Mouse (Mus musculus): ENCODE measurements around the gene Entpd5.
A peak's percentile ranks its signal among the peaks of the same experiment; 100 is the strongest.
"Not testable (repeated sequence)": the region's sequence is repeated elsewhere in the genome, so short reads cannot be mapped to it uniquely, and the experiment has no call there.

Gene Entpd5

DNA sequence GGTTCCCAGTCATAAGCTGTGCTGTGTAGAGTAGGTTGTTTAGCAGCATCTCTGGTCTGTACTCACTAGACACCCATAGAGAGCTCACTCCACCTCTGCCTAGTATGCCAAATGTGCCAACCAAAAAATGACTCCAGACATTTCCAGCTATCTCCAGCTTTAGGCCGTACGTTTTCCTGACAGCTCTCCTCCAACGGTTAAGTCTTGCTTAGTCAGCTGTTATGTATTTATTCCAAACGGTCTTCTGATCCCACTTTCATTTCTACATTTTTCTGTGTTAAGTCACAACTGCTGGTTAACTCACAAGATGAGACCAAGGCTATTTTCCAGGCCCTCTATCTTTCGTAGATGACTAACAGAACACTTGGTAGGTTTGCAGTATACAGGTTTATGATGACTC lies 10.2 kb downstream of the Entpd5 start:
- DNase-seq = no peak

DNA sequence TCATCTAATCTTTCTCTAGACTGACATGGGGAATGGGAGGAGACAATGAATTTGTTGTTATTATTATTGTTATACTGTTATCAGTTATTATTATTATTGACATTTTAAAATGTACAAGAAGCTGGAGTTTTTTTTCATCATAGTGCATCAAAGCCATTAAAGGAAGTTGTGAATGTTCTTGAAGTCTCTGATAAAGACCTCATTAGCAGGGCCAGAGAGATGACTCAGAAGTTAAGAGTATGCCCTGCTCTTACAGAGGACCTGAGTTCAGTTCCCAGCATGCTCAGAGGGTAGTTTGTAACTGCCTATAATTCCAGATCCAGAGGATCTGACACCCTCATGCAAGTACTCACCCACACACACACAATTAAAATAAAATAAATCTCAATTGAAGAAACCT lies 11.1 kb downstream of the Entpd5 start:
- DNase-seq = no peak

DNA sequence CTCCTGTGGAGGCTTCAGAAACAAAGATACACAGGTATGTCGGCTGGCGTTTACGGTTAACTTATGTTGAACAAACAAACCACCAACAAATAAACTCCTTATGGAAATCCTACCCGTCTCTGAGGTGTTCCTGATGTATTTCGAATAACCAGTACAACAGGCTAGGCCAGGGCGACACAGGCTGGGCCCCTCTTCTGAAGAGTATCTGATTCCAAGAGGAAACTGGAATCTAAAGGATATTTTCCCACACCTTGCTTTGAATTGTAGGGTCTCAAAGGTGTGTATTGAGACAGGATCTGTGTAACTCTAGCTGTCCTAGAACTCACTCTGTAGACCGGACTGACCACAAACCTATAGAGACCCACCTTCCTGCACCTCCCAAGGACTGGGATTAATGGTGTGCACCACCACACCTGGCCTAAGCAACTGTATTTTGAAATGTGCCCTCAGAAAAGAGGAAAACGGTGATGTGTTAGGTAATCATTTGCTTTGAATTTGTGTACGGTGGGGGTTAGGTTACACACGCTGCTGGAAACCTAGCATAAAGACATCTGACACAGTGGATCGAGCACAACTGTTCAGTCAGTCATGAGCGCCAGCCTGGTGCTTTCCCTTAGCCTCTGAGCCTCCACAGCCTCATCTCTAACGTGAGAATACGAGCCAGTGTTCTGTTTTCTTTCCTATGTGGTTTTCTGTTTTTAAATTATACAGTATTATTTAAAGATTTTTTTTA lies 11.7 kb downstream of the Entpd5 start:
- DNase-seq = no peak

DNA sequence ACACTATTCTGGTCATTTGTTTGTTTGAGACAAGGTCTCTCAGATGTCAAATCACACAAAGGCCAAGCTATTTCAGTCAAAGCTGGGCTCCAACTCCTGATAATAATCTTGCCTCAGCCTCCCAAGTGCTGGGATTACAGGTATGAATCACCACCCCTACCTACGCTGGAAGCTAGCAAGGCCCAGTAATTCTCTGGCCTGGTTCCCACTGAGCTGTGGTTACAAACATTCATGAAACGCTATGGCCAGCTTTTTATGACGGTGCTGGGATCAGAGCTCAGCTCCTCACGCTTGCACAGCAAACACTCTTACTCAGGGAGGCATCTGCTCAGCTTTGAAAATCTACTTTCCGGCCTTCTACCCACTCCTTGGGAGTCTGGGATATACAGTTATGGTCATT lies 15.0 kb downstream of the Entpd5 start:
- no peak for DNase-seq

DNA sequence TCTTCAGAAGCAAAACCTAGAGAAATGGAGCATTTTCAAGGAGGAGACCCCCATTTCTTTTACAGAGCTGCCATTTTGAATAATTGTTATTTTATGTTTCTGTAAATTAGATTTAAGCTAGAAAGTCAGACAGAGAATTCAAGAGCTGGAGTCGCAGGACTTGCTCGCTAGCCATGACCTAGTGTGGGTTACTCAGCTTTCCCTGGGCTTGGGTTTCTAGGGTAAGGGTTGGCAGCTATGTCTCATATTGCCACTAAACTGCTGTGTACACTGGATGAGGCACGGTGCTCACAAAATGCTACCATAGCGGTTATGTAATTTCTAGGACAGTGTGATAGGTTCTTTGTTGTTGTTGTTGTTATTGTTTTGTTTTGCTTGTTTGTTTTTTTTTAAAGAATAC lies 16.1 kb downstream of the Entpd5 start:
- no peak for DNase-seq

DNA sequence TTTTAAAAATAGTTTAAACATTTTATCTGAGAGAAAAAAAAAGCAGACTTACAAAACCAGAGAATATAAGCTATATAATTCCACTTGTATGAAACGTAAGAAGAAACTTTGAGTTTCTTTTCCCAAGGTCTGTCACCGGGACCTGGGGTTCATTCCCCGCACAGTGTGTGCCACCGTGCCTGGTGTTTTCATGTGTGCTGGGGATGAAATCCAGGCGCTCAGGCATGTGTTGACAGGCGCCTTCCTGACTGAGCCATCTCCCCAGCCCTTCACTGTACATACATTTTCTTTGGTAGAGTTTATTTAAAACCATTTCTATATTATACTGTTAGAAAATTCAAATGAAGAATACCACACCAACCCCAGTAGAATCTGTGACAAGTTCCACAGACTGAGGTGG lies 18.5 kb downstream of the Entpd5 start:
- DNase-seq = no peak

DNA sequence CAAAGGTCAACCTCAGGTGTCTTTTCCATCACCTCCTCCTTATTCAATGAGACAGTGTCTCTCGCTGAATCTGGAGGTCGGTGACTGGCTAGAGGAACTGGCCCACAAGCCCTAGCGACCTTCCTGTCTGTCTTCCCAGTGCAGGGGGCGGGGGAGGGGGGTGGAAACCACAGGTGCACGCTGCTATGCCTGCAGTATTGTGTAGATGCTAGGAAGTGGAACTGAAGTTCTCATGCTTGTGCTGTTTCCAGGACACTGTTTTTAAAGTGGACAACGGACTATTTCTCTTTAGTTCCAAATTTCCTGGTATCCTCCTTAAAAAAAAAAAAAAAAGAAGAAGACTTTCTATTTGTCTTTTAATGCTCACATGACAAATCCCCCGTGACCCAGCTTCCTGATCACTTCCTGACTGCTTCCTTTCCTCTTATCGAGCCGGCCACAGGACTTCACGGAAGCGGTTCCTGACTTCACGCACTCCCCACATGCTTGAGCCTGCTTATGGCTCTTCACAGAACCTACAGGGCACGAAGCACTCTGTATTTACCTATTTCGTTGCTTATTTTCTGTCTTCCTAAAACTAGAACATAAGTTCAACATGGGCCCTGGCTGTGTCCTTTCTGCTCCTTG lies 19.9 kb downstream of the Entpd5 start:
- DNase-seq = peak; percentile 14

DNA sequence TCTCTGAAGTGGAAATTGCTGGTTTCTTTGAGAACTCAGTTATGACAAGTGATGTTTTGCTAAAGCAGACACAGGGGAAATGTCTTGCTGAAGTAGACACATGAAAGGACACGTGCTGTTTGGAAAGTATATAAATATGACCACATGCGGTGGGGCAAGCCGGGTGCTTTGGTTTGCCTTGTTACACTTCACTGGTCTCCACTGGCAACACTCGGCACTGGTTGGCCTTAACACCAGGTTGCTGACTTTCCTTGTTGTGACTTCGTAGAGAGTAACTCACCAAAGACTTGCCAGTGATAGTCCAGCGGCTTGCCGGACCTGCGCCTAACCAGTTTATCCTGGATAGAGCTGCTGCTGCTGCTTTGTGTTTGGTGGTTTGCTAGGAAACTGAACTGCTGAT lies 20.7 kb downstream of the Entpd5 start:
- peak; percentile 47 for DNase-seq

DNA sequence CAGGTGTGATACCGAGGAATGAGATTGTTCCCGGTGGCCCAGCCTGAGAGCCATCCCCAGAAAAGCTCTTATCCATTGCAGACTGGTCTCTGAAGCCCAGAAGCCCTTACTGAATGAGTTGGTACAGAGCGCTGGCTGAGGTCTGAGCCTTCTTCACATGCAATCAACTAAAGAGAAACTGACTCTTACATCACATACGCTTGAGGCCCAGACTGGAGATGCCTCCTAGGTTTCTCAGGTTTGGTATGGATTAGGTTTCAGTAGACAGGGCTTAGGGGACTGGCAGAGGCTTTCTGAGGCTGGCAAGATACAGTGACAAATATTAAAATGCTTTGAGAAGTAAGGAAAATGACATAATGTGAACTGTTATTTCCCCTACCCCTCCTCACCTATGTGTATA lies 23.4 kb downstream of the Entpd5 start:
- no peak for DNase-seq

DNA sequence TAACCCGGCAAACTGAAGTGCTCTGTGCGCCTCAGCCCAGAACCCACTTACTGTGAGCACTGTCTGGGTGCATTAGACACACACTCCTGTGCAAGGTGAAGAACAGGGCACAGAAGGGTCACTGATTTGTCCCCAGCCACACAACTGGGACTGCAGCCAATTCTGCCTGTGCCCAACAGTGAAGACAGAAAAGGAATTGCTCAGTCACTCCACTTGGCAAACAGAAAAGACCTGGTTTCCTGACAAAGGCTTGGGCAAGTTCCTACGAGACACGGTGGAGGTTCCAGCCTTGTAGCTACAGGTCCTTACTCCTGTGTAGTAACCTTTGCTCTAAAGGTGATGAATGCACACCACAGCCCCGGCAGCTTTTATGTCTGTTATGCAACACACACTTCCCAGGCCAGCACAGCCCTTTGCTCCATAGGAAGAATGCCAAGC lies 24.2 kb downstream of the Entpd5 start:
- DNase-seq = peak; percentile 70

DNA sequence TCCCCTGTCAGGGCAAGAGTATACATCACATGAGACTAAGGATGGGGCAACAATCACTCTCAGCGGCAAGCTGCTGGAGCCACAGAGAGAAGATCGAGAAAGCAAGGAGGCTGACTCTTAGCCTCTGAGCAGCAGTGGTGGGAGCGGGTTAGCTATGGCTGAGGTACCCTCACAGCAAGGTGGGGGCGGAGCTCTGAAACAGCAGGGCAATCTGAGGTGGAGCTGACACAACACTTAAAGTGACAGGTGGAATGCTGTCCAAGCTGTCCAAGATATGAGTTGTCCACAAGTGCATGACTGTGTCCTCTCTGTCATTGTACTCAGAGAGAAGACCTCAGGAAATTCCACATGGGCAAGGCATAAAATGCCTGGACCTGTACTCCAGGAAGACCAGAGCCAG lies 26.5 kb downstream of the Entpd5 start:
- no peak for DNase-seq

DNA sequence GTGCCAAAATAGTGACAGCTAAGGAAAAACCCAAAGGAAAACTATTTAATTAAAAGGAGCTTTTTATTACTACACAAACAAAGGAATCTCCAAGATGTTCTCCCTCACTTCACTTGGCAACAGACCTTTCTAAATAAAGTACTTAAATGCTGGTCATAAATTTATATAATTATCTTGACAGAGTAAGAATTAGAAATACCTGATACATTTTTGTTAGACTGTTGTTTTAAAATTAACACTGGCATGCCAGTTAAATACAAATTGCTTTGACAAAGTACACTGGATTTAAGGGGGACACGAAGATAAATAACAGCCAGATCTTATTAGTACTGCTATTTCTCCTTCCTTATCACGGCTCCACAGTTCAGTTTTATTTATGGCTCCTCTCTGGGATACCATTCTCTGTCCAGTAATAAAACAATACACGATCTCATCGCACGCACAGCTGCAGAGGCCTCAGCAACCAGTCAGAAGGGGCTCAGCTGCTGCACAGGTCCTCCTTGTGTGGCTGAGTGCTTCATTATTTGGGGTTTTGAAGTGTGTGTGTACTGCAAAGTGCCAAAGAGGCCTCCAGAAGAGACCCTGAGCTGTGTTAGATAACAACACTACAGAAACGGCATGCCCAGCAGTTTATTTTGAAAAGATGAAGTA lies 34.9 kb downstream of the Entpd5 start:
- DNase-seq = no peak

DNA sequence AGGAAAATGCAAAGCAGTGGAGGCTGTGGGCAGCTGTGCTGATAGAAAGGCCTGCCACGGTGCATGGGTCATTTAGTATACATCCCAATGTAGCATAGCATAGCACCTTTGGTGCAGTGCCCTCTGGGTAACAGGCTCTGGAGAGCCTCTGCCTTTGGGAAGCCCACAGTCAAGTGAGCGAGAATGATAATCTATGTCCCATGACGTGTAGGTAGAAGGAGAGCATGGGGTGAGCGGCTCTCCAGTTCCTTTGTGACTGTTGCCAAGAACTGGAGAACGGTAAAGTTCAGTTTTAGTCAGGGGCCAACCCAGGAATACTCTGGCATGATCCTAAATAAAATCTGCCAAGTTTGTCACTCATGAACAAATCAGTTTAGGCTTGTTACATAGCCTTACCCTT lies 37.2 kb downstream of the Entpd5 start:
- DNase-seq = no peak

DNA sequence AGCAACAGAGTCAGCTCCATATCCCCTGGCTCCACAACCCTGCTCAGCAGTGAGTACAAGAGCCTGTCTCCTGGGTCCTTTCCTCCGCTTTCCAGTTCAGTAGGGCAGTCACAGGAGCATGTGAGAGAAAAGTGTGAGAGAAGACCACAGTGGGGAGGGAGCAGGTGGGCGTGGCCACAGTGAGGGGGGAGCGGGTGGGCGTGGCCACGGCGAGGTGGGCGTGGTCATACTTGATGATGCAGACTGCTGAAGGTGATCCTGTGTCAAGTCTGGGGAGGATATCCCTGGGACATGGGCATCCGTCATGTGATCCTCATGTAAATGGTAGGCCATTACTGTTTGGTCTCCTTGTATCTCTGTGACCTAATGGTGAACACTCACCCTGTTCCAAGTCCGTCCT lies 41.9 kb downstream of the Entpd5 start:
- DNase-seq = no peak

DNA sequence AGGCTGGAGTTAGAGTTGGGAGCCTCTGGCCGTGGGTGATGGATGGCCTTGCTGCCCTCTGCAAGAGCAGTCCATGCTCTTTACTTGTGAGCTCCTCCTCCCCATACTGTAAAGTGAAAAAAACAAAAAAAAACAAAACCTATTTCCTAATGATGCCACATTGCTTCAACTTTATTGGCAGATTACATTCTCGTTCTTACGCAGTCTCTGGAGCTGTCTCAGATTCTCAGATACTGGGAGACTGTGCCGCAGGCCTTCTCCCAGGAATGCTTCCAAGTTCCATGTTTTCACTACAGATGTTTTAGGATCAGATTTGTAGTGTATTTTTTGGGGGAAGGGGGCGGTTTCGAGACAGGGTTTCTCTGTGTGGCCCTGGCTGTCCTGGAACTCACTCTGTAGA lies 43.7 kb downstream of the Entpd5 start:
- no peak for DNase-seq

DNA sequence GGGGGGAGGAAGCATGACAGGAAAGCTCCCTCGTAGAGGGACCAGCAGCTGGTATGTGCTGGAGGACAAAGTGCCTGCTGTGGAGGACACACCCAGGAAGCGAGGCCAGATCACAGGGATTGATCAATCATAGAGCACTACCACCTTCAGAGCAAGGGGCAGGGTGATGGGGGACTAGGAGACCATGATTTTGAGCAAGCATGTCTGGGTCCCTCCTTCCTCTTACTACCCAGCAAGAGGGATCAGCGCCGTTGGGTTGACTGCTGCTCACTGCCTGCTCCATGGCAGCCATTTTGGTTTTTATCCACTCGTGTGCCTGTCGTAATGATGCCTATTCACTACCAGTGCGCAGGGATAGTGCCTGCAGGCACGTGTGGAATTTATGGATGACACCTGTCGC lies 44.5 kb downstream of the Entpd5 start:
- DNase-seq = no peak

DNA sequence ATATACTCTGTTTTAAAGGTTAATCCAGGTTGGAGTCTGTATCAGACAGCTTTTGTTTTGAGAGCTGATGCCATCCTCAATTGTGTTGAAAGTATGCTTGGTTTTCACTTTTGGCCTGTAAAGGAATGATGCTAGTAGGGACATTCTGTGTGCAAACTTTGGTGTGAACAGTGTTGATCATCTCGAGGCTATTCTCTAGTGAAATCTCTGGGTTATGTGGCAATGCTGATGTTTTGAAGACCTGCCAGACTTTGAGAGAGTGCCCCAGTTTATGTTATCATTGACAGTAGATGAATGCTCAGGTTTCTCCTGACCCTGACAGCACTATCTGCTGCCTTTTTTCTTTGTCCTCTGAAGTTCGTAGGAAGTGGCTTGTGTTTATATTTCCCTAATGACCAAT lies 46.0 kb downstream of the Entpd5 start:
- no peak for DNase-seq

DNA sequence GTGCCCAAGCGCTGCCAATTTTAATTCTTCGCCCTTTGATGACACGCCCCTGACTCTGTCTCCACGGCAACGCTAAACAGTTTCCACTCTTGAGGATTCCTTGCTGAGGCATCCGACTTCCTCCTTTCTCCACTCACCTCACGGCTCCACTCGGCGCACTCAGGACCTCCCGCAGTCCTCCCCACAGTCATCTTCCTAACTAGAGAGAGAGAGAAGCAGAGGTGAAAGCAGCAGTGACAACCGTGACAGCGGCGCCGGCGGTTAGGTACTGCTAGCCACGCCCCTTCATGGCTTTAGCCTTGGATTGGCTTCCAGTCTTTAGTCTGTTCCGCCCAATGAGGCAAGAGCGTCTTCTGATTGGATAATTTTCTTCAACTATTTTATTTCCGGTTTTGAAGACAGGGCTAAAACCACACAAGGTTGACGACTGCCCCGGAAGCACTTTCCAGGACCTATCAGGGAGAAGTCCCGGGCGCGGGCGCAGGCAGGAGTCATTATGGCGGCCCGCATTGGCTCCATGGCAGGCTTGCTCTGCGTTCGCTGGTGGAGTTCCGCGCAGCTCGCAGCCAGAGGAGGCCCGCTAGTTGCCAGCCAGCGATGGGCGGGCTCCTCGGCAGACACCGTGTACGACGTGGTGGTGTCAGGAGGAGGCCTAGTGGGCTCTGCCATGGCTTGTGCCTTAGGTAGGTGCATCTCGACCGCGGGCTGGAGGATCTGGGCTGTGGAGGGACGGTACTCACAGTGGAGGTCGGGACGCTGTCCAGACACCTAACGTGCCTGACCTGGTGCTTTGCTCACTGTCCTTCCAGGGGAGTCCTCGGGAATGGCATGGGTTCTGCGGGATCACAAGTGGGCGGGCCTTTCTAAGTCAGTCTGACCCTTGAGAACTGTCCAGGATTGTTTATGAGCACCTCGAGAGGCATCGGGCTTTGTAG lies 47.0 kb downstream of the Entpd5 start, which contains the start of the genes Coq6 and Fam161b:
Coq6 (plus strand) TSS at position 103 of the 935 bp plus-strand sequence.
Fam161b (minus strand) TSS at position 279 of the 935 bp plus-strand sequence.
- DNase-seq = peak; percentile 99

DNA sequence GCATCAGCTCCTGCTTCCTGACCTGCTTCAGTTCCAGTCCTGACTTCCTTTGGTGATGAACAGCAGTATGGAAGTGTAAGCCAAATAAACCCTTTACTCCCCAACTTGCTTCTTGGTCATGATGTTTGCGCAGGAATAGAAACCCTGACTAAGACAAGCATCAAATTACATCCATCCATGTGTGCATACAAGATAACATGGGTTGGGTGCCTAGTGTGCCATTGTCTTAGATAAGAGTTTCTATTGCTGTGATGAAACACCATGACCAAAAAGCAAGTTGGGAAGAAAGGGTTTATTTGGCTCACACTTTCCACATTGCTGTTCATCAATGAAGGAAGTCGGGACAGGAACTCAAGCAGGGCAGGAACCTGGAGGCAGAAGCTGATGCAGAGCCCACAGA lies 50.1 kb downstream of the Entpd5 start:
- DNase-seq = not testable (repeated sequence)

DNA sequence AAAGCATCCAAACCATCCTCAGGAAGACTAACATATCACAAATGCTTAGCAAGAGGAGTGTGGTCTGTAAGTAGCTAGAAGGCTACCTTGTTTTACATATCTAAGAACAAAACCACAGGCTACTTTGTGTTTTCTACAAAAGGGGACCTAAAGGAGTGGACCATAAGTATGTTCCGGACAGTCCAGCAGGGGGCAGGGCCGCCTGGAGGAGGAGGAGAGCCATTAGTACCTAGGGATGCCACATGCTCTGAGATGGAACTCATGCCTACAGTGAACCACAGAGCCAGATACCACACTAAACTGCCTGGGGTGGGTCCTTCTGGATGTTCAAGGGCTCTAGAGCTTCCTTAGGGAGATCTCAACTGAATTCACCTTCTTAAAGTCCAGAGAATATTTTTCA lies 61.6 kb downstream of the Entpd5 start:
- DNase-seq = peak; percentile 59

DNA sequence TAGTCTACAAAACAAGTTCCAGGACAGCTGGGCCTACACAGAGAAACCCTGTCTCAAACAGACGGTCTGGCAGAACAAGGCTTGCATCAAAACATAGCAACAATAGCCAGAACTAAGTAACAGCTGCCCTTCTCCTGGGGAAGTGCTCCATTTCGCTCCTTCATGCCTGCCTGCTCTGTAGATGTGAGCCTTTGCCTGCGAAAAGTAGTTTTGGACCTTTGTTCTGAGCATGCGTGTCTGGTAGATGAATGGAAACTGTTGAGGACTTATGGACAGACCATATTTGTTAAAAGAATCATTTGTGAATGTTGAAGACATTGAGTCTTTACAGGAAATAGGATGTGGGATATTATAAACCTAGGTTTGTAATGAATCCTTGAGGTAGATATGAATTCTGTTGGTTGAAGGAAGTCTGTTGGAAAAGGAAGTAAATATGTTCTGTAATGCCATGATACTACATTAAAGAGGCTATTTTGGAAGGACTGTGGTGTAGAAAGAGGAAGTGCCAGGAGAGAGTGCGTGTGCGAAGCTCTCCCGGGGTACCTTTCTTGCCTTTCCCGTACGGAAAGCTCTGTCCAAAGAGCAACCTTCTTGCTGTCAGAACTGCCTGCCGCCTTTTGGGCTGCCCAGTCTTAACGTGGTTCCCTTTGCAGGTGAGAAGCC lies 71.7 kb downstream of the Entpd5 start:
- no peak for DNase-seq

DNA sequence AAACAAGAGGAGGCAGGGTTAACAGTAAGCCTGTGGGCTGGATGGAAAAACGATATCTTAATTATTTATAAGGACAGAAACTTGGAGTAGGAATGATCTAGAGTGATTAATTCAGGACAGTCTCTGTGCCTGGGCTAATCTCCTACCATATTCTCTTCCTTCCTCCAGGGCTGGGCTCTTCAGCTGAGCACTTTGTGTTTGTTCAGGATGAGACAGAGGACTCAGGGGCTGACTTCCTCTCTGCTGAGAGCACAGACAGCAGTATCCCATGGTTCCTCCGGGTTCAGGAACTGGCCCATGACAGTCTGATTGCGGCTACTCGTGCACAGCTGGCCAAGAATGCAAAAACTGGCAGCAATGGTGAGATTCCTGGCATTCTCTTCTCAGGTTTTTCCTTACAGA lies 81.7 kb downstream of the Entpd5 start:
- peak; percentile 31 for DNase-seq
